Mouse (Mus musculus) lung, adult 2 months (tissue): ENCODE data around the gene Lrrc51.

Experiments
- CTCF ChIP-seq: fragments of 200-500 bp; IDR thresholded peaks from 2 replicates; pipeline ENCODE4 v1.5.1; 2011; ENCODE audit warnings: mild to moderate bottlenecking, low read length, control low read depth; ENCODE audit not compliant: insufficient read depth
- POLR2A ChIP-seq: fragments of 200-500 bp; IDR thresholded peaks from 2 replicates; pipeline ENCODE4 v1.6.1; 2011; ENCODE audit warnings: low read depth, mild to moderate bottlenecking, control low read depth, low read length, borderline replicate concordance; ENCODE audit errors: extremely low read depth

DNA sequence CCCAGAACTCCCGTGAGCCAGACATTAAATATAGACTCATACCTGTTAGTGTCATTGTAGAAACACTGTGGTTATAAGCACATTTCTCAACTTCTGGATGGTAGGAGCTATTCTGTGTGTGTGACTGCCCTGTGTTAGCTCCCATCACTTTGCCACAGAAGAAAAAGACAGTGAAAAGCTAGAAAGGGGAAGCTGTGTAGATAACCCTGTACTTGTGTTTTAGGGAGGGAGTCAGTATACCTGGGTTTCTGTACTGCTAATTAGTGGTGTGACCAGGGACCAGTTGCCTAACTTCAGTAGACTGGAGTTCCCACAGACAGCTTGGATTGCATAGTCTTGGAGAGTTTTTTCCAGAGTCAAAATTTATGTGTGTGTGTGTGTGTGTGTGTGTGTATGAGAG is 22.8 kb upstream of the Lrrc51 start:
- TF ChIP-seq CTCF (no peak), POLR2A (no peak)
